Mouse (Mus musculus) gastrocnemius, postnatal 25 days (tissue): ENCODE measurements around the gene Zfp1. TPM values are rescaled to one million over a fixed set of nuclear protein-coding genes. Genes with fewer than 3 reads are reported as not detected.
A peak's percentile ranks its signal among the peaks of the same experiment; 100 is the strongest.

Source experiments
- DNase-seq: peaks from one replicate; pipeline ENCODE4 v3.0.0; 2022
- microRNA-seq, 2 experiments: library from miRNA; unstranded; fragments of <30 nt; microRNA quantifications; one replicate each; pipeline ENCODE4 v1.2.0; 2021; ENCODE audit warnings: borderline replicate concordance in 2 of 2
- total RNA-seq, 2 experiments: library from RNA; stranded (reverse); gene quantifications; 1 replicate in 1 of 2; 2 replicates in 1 of 2; pipeline ENCODE4 v1.2.3; 2021

The Zfp1 gene
- total RNA-seq, 2 experiments from 2014 or later = 5.3 to 6.8 TPM

GRCm38 (mm10) chr8:111714295-111714694, 71.1 kb downstream of the Zfp1 start:
- DNase-seq = no peak

- no peak for DNase-seq
Observed at GRCm38 (mm10) chr8:111715514-111715913, 72.3 kb downstream of the Zfp1 start.

- DNase-seq = peak; percentile 88
Observed at GRCm38 (mm10) chr8:111716603-111717487, 73.6 kb downstream of the Zfp1 start.

- no peak for DNase-seq
Observed at GRCm38 (mm10) chr8:111717488-111717792, 74.2 kb downstream of the Zfp1 start.

GRCm38 (mm10) chr8:111717866-111718265, 74.7 kb downstream of the Zfp1 start:
- DNase-seq = peak; percentile 54

GRCm38 (mm10) chr8:111718937-111719336, 75.7 kb downstream of the Zfp1 start:
- no peak for DNase-seq

- no peak for DNase-seq
Observed at GRCm38 (mm10) chr8:111720115-111720544, 76.9 kb downstream of the Zfp1 start.

Small RNA genes within 50 kb of the gene (microRNA-seq; reads per million reads assigned to microRNA genes)
- gene Mir7076 = 0 reads per million in 2 experiments

Other genes starting within 250 kb of the Zfp1 start
- 1 to 10 TPM; 1.4 to 1.8 TPM for gene Fa2h, start 249.6 kb upstream of the Zfp1 start, total RNA-seq
- gene Wdr59, start 121.3 kb upstream of the Zfp1 start, total RNA-seq = 1 to 10 TPM; 6.5 to 8.5 TPM
- gene Znrf1, start 107.3 kb upstream of the Zfp1 start, total RNA-seq = 10 to 100 TPM; 49.9 to 57.5 TPM
- gene Ldhd, start 13.0 kb upstream of the Zfp1 start, total RNA-seq = 10 to 100 TPM; 31.7 to 33.6 TPM
- not detected for gene Ctrb1, start 47.6 kb downstream of the Zfp1 start, total RNA-seq
- 1 to 10 TPM; 8.7 to 9.7 TPM for gene Bcar1, start 100.4 kb downstream of the Zfp1 start, total RNA-seq
- gene Cfdp1, start 210.9 kb downstream of the Zfp1 start, total RNA-seq = 10 to 100 TPM; 18.1 to 21.4 TPM
- gene Tmem170, start 233.3 kb downstream of the Zfp1 start, total RNA-seq = 1 to 10 TPM; 1.5 to 1.6 TPM